Mouse (Mus musculus) heart, adult 11 months (tissue): Measurements from ENCODE around the gene Crtc2.
A peak's percentile ranks its signal among the peaks of the same experiment; 100 is the strongest.

Experiments
- DNase-seq: peaks from one replicate; pipeline ENCODE4 v3.0.0; 2022

Gene Crtc2

DNA sequence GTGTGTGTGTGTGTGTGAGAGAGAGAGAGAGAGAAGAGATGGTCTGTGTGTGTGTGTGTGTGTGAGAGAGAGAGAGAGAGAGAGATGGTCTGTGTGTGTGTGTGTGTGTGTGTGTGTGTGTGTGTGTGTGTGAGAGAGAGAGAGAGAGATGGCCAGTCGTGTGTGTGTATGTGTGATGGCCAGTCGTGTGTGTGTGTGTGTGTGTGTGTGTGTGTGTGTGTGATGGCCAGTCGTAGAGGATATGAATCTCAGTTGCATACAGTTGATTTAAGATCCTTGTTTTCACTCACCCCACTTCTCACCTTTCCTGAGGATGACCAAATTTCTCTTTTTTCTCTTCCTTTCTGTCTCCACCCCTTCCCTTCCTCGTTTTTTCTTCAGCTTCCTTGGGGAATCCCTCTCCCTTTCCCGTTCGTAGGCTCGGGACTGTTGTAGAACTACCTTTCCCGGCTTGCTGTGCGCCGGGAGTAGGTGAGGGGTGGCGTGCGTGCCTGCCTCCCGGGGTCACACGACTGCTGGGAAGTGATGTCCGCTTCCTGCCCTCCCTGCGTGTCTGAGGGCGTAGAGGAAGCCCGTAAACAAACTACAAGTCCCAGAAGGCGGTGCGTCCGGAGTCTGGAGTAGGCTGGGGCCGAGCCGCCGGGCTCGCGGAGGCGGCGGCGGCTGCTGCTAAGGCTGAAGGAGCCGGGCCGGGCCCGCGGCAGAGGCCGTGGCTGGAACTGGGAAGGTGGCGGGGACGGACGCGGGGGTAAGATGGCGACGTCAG lies at the start of gene Crtc2:
Gene Crtc2 (plus strand): TSS at position 511 of the 766 bp plus-strand sequence.
- DNase-seq = peak; percentile 100

DNA sequence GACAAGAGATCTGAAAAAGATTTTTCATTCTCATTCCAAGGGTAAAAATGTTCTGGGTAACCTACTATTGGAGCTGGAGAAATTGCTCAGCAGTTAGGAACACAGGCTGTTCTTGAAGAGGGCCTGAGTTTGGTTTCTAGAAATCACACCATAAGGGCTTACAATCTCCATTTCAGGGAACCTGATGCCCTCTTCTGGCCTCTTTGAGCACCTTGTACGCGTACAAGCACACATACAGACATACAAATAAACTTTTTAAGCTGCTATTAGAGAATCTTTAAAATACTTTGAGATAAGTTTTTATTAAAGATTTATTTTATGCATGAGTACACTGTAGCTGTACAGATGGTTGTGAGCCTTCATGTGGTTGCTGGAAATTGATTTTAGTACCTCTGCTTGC lies 49.4 kb upstream of the Crtc2 start:
- DNase-seq = no peak

DNA sequence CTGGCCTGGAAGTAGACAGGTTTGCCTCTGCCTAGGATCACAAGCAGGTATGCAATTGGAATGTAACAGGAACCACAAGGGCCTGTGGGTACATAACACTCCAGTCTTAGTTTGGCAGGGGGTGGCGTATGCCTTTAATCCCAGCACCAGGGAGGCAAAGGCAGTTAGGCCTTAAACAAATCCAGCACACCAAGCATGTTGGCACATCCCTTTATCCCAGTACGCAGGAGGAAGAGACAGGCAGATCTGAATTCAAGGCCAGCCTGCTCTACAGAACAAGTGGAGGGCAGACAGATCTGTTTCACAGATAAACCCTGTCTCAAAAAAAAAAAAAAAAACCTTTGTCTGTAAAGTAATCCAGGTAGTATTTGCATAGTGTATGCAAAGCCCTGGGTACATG lies 45.3 kb upstream of the Crtc2 start:
- no peak for DNase-seq

DNA sequence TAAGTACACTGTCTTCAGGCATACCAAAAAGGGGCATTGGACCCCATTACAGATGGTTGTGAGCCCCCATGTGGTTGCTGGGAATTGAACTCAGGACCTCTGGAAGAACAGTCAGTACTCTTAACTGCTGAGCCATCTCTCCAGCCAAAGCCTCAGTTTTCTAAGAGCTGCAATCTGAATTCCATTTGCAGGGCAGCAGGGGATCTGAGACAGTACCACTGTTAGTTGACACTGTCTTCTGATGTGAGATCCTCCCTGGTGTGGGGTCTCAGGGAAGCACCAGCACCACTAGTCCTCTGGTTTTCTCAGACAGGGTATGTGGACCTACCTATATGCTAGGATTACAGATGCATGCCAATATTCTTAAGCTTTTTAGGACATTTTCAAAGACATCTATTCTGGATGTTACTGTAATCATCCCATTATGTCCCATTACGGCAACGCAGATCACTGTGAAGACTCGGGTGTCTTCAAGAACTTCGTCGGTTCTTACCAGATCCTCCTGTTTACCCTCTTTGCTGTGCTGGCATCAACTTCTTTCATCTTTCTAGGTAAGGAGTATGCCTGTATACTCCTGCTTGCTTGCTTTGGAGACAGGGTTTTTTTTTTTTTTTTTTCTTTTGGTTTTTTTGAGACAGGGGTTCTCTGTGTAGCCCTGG lies 43.9 kb upstream of the Crtc2 start:
- no peak for DNase-seq

DNA sequence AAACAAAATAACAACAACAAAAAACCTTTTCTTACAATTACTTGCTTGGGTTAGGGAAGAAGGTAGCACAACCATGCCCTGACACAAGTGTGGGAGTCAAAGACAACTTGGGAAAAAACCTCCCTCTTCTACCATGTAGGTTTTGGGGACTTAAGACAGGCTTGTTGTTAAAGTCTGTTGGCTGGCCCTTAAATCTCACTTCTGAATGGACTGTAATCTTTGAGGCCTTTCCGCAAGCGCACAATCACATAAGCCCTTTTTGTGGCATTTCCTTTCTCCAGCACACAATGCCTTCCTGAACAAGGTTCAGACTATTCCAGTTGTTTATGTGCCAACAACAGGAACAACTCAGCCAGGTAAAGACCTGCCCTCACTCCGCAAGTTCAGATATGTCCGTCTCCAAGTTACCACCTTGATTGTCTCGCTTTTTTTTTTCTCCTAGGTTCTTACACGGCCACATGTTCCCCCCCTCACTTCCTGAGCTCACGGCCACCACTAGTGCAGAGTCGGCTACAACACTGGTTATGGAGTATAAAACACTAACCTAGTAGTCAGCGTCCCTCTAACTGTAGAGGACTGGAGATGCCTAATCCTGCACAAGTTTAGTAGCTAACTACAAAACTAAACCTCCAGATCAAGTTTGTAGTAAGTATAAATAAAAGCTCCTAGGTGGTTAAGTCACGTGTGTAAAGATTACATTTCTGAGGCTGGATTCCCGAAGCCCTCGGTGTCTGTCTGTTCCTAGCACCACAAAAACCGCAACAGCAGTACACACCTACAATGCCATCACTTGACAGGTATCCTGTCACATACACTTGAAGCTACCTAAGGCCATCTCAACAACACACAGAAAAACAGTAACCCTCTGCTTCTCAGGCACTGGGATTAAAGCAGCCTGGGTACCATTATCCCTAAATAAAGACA lies 42.2 kb upstream of the Crtc2 start:
- DNase-seq = no peak

DNA sequence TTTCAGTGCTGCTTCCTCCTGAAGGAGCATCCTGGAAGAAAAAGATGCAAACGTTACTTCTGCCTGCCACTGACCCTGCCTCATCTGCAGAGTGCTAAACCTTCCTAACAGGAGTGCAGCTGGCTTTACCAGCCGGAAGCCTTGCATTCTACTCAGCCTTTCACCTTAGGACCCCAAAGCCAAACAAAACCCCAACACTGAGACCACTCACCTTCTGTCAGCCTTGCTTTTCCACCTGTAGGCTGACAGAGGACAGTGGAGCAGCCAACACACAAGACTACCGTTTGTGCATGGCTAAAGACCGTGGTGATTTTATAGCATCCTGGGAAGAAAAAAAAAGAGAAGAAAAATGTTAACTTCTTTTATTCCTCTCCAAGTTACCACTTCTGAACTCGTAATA lies 41.2 kb upstream of the Crtc2 start:
- DNase-seq = no peak

DNA sequence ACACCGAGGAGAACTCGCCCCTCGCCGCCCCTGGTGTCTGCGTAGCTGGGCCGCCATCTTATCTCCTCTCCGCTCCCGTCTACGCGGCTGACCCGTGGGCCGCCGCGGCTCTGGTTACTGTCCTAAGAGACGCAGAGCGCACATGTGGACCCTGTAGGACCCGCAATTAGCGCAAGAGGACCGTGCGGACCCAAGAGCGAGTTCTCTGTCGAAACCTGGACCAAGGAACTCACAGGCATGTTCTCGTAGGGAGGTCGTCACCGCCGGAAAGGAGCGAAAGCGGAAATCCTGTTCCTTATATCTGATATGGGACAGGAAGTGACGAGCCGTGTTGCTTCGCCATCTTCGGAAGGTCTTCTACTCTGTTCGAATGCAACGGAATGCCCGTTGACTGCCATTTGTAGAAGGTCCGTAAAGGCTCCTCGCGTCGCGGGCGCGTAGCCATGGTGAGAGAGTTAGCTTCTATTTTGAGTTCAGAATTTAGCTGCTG lies 40.5 kb upstream of the Crtc2 start, which contains the start of the genes Rps27 and Rab13:
Gene Rps27 (minus strand): TSS at position 275 of the 490 bp plus-strand sequence.
Gene Rab13 (plus strand): TSS at position 319 of the 490 bp plus-strand sequence.
- peak; percentile 99 for DNase-seq

DNA sequence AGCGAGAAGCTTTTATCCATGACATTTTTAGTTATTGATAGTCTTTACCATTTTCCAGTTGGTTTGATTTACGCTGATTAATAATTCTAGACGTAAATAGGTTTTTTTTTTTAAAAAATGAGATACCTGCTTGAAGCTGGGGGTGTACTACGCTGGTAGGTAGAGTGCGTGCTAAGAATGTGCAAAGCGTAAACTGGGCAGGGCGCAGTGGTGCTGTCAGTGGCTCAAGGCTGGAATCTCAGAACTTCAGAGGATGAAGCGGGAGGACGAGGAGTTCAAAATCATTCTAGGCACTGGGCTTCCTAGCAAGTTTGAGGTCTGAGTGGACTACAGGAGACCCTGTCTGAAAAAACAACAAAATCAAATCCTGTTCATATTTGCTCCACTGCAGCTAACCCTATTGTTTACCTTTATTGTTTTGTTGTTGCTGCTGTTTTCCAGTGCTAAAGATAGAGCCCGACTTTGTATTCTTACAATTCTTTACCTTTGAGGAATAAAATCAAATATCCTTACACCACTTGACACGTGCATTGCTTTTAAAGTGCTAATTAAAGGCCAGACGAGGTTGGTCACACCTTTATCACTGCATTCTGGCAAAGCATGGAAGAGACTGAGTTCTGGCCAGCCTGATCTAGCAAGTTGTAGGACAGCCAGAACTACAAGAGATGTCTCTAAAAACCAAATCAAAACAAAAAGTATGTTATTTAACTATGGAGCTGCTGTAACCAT lies 39.8 kb upstream of the Crtc2 start:
- no peak for DNase-seq

DNA sequence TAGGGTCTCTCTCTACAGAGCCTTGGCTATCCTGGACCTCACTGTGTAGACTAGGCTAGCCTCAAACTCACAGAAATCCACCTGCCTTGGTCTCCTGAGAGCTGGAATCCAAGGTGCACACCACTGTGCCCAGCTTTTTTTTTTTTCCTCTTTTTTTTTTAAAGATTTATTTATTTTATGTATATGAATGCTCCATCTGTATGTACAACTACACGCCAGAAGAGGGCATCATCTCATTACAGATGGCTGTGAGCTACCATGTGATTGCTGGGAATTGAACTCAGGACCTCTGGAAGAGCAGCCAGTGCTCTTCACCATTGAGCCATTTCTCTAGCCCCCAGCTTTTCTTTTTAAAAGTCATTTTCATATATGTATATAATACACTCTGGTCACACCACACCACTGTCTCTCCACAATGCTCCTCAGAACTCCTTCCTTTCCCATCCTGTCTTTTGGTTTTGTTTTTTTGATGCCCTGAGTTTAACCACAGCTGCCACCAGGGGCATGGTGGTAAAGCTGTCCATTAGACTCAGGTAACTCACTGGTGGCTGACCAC lies 38.1 kb upstream of the Crtc2 start:
- no peak for DNase-seq

DNA sequence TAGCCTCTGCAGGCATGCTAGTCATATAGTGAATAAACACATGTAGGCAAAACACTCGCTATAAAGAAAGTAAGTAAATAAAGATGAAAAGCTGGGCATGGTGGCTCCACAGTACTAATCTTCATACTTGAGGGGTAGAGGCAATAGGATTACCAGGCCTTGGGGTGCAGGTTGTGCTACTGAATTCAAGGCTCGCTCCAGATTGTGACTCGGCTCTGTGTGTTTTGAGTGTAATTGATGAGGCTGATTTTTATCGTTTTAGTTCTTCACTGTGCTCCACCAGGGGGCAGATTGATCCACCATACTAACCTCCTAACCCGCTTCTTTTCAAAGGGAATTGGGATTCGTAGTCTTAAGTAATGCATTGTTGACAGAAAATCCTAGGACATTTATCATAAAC lies 33.9 kb upstream of the Crtc2 start:
- peak; percentile 92 for DNase-seq

DNA sequence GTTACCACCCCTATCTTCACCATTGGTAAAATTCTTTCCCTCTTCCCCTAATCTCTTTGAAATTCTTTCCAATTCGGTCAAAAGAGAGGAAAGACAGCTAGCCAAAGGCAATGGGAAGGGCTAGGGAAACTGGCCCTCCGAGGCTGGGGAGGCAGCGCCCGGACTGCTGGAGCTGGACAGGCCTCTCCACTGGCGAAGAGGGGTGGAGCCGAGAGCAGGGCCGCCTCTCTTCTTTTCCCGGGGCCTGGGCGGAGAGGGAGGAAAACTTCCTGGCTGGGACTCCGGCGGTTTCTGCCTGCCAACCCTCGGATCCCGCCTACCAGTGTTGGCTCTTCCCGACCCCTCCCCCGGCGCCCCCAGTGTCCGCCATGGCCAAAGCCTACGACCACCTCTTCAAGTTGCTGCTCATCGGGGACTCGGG lies 33.4 kb upstream of the Crtc2 start:
- peak; percentile 99 for DNase-seq

DNA sequence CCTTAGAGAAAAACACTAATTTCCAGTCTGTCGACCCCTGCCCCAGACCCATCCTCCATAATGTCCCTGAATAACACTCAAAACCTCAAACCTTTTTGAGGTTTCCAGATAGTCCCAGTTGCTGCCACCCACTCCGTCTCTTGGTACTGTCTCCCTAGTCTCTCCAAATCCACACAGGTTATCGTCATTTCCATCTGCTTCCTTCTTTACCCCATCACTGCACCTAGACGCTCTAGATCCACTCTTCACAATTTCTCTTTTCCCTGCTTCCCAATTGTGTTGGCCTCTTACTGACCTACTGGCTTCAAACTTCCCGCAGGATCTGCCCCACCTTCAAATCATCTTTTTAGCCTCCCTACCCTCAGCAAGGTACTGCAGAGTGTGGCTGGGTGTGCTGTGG lies 32.8 kb upstream of the Crtc2 start:
- no peak for DNase-seq

DNA sequence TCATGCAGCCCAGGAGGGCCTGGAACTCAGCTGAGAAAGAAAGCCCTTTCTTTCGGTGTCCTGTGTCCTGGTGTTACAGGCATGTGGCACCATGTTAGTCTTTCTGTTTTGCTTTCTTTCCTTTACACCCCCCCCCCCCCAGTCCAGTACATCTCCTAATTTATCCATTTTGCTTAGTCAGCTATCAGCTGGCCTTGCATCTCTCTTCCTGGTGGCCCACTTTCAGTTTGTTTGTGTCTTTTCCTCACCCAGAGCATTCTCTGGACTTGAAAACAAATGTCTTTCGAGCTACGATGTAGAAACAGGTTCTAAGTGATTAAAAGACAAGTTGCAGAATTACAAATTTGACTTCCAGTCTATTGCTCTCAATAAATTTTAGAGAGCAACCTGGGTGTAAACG lies 31.5 kb upstream of the Crtc2 start:
- no peak for DNase-seq

DNA sequence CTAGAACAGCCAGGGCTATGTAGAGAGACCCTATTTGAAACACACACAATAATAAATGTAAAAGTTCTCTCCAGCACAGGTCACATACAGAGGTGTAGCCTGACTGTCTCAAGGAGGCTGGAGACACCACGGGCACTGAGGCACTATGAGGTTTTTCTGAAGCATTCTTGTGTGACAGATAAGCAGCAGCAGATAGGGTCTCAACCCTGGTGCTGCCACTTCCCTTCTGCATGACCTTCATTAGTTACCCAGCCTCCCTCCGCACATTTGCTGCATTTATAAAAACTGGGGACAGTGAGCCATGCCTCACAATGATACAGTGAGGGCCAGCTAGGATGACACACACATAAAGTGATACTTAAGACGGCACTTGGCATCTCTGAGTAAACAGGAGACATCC lies 31.0 kb upstream of the Crtc2 start:
- DNase-seq = no peak

DNA sequence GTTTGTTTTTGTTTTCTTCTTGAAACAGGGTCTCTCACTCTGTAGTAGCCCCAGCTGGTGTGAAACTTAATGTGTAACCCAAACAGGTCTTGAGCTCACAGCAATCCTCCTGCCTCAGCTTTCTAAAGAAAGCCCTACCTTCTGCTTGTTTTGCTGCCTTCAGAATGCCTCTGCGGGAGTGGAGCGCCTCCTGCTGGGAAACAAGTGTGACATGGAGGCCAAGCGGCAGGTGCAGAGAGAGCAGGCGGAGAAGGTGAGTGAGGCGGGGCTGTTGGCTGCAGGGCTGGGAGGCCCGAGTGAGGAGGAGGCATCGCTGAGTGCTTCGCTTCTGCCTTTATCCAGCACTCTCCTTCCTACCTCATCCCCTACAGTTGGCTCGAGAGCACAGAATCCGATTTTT lies 29.6 kb upstream of the Crtc2 start:
- DNase-seq = no peak

DNA sequence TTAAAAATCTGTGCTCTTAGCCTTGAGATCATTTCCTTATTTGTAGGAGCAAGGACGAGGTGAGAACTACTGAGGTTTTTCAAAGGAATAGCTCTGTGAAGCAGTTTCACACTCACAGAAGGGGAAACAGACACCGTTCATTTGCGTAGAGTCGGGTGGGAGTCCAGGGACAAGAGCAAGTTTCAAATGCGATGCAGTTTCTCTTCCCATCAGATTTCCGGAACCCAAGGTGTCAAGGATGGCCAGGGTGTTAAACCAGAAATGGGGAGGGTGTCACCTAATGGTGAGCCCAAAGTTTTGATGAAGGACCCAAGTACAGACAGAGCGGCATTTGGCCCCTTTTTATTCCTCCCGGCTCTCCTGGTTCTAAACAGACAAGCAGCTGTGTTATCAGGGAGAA lies 22.9 kb upstream of the Crtc2 start:
- no peak for DNase-seq

DNA sequence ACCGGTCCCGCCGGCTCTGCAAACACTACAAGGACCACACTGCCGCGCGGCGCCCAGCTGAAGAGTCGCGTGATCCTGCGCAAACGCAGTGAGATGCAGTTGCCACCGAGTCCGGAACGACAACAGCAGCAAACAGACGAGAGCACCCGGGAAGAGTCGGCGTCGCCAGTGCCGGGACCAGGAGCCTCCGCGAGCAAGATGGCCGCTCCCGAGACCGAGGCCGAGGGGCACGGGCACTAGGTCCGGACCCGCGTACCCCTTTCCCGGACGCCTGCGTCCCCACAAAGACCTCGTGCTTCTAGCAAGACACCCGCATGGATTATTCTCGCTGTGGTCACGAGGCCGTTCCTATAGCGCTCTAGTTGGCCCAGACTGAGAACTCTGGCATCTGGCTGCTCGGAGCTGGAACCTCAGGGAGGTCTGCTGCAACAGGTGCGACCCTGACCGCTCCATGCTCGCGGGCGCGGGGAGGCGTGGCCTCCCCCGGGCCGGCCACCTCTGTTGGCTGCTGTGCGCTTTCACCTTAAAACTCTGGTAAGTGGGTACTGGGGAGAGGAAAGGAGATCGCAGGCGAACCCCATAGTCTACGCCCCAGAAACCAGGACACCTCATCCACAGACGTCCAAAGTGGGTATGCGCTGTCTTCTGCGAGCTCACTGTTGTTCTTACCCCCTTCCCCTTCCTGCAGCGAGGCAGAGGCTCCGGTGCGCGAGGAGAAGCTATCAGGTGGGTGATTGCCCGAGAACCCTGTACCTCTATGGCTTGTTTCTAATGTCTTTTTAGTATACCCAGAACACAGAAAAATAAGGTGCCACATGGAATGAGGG lies 22.2 kb upstream of the Crtc2 start, which contains the start of gene Jtb:
Gene Jtb (plus strand): TSS at position 91 of the 827 bp plus-strand sequence.
- peak; percentile 100 for DNase-seq

DNA sequence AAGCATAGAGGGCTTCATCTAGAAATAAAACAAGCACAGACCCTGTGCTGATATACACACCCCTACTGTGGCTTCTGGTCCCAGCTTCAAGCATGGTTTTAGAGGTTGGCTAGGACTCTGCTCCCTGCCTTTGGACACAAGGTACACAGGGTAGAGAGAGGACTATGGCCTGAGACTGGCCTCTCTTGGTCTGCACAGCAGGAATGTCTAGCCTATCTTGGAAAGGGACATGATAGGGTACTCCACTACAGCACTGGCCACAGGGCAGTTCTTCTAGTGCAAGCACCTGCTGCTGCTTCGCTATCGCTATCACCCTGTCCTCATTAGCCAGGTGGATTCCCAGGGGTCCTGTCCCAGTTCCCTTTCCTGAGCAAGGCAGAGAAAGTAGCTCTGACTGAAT lies 12.7 kb upstream of the Crtc2 start:
- peak; percentile 89 for DNase-seq

DNA sequence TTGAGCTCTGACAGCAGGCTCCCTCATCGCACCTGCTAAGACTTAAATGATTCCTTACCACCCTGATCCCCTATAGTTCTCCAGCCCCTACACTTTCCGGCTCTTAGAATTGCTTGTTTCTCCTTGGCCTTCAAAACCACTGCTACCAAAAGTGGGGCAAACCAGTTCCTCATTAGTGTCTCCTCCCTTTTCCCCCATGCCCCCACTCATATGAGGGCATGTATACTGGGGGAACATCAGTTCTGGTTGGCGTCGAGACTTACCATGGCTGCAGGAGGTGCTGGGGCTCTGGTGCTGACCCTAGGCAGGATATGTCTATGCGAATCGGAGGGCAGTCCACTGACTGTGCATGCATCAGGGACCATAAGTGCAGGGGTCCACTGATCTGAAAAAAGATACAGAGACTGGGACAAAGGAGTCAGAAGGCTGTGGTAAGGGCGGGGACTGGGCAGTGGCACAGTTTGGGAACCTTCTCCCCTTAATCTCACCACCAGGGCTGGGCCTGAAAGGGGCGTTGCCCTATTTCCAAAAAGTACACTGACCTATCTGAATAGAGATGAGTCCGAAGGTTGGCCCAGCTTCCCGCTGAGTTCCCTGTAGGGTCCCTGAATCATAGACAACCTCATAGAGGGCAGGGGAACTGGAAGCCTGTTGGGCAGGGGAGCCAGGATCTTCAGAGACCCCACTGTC lies 12.1 kb upstream of the Crtc2 start:
- peak; percentile 89 for DNase-seq

DNA sequence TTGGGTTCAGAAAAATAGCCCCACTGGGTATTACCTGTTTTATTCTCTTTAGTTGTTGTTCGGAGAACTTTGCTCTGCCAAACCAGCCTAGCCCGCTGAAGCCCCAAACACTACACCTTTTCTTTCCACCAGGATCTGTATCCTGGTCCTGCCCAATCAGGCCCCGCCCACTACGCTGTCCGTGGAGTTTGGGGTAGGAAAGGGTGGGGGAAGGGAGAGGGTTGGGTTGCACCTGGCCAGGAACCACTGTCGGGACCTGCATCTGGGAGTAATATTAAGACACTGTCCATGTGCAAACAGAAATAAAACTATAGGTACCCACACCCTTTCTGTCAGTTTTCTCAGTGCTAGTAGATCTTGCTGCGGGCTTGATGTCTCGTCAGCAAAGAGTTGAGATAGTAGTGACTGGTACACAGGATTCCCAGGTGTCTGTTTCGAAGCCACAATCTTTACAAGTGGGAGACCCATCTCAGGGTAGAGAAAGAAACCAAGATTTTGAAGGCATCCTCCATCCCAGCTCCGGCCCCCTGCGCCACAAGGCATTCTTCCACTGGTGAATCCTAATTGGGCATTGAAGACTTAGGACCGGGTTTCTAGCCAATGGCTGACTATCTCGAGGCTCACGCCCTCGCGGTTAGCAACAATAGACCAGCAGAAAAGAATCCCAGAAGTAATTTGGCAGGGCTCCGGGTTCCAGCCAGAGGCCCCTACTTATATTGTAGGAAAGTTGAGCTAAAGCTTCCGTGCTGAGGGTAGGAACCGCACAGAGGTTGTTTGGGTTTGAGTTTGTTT lies 10.8 kb upstream of the Crtc2 start, which contains the start of gene Creb3l4:
Gene Creb3l4 (minus strand): TSS at position 529 of the 792 bp plus-strand sequence.
- DNase-seq = peak; percentile 96
